Mouse (Mus musculus) MEL (cell line): ENCODE measurements around the gene Kcnh1. TPM values are rescaled to one million over a fixed set of nuclear protein-coding genes. Genes with fewer than 3 reads are reported as not detected.

Experiments used
- DNase-seq: peaks from one replicate; pipeline ENCODE4 v3.0.0; 2011; ENCODE audit warnings: low read depth, low spot score
- H3K27ac ChIP-seq: 2 replicates; pipeline ENCODE4 v1.5.1; 2012; ENCODE audit warnings: low read depth, mild to moderate bottlenecking, control low read depth, low read length, moderate library complexity; ENCODE audit not compliant: control insufficient read depth
- H3K27me3 ChIP-seq, 2 experiments: fragments of 150-350 bp in 1 of 2; sonication (generic) in 1 of 2; 2 replicates each; pipeline ENCODE4 v1.6.1; 2012; ENCODE audit warnings: low read length in 2 of 2, mild to moderate bottlenecking in 2 of 2, improper control_type of control experiment in 1 of 2, moderate library complexity in 1 of 2; ENCODE audit not compliant: insufficient read depth in 2 of 2, control insufficient read depth in 1 of 2
- H3K36me3 ChIP-seq, 2 experiments: 2 replicates each; pipeline ENCODE4 v1.6.1; 2012 to 2014; ENCODE audit warnings: low read length in 2 of 2, improper control_type of control experiment in 1 of 2, inconsistent platforms in 1 of 2, mild to moderate bottlenecking in 1 of 2; ENCODE audit not compliant: insufficient read depth in 2 of 2, control insufficient read depth in 1 of 2
- H3K4me1 ChIP-seq, 2 experiments: fragments of 150-350 bp in 1 of 2; sonication (generic) in 1 of 2; 2 replicates each; pipeline ENCODE4 v1.6.1; 2012; ENCODE audit warnings: low read length in 2 of 2, improper control_type of control experiment in 1 of 2, mild to moderate bottlenecking in 1 of 2; ENCODE audit not compliant: insufficient read depth in 2 of 2, control insufficient read depth in 1 of 2
- H3K4me3 ChIP-seq, 2 experiments: fragments of 150-350 bp in 1 of 2; sonication (generic) in 1 of 2; 2 replicates each; pipeline ENCODE4 v1.5.1; 2012; ENCODE audit warnings: low read depth in 2 of 2, low read length in 2 of 2, mild to moderate bottlenecking in 2 of 2, moderate library complexity in 2 of 2, control low read depth in 1 of 2, improper control_type of control experiment in 1 of 2; ENCODE audit not compliant: control insufficient read depth in 1 of 2, insufficient read depth in 1 of 2
- H3K79me2 ChIP-seq: 2 replicates; pipeline ENCODE4 v1.6.1; 2012; ENCODE audit warnings: mild to moderate bottlenecking, low read length, moderate library complexity; ENCODE audit not compliant: control insufficient read depth, poor library complexity, insufficient read depth
- H3K9ac ChIP-seq: 2 replicates; pipeline ENCODE4 v1.6.1; 2012; ENCODE audit warnings: low read depth, mild to moderate bottlenecking, control low read depth, low read length, moderate library complexity; ENCODE audit not compliant: control insufficient read depth, poor library complexity, severe bottlenecking
- H3K9me3 ChIP-seq: fragments of 150-350 bp; sonication (generic); replicated peaks from 2 replicates; pipeline ENCODE4 v1.6.1; 2012; ENCODE audit warnings: mild to moderate bottlenecking, low read length, improper control_type of control experiment, moderate library complexity; ENCODE audit not compliant: insufficient read depth
- BHLHE40 ChIP-seq: IDR thresholded peaks from 2 replicates; pipeline ENCODE4 v1.6.1; 2012; ENCODE audit warnings: low read depth, mild to moderate bottlenecking, inconsistent platforms, low read length, improper control_type of control experiment, borderline replicate concordance
- CTCF ChIP-seq, 3 experiments: IDR thresholded peaks in 2 of 3; conservative IDR thresholded peaks in 1 of 3; 2 replicates each; pipeline ENCODE4 v1.5.1; 2011 to 2012; ENCODE audit warnings: low read length in 3 of 3, low read depth in 2 of 3, mild to moderate bottlenecking in 2 of 3, improper control_type of control experiment in 1 of 3, inconsistent platforms in 1 of 3, mixed read lengths in 1 of 3, moderate library complexity in 1 of 3; ENCODE audit not compliant: control insufficient read depth in 1 of 3, insufficient read depth in 1 of 3, poor library complexity in 1 of 3, severe bottlenecking in 1 of 3
- ETS1 ChIP-seq: IDR thresholded peaks from 2 replicates; pipeline ENCODE4 v1.6.1; 2012; ENCODE audit warnings: low read depth, mild to moderate bottlenecking, inconsistent platforms, low read length, improper control_type of control experiment, moderate library complexity
- GATA1 ChIP-seq: IDR thresholded peaks from 2 replicates; pipeline ENCODE4 v1.6.1; 2011; ENCODE audit warnings: low read depth, low read length, improper control_type of control experiment
- MAX ChIP-seq: IDR thresholded peaks from 2 replicates; pipeline ENCODE4 v1.6.1; 2011; ENCODE audit warnings: low read length, improper control_type of control experiment
- MYB ChIP-seq: IDR thresholded peaks from 2 replicates; pipeline ENCODE4 v1.6.1; 2011; ENCODE audit warnings: mild to moderate bottlenecking, low read depth, low read length, improper control_type of control experiment
- NRF1 ChIP-seq: IDR thresholded peaks from 2 replicates; pipeline ENCODE4 v1.6.1; 2014; ENCODE audit warnings: low read depth, mild to moderate bottlenecking, inconsistent platforms, low read length, improper control_type of control experiment, moderate library complexity; ENCODE audit not compliant: poor library complexity, insufficient read depth, severe bottlenecking
- POLR2A ChIP-seq, 2 experiments: IDR thresholded peaks; 2 replicates each; pipeline ENCODE4 v1.6.1; 2011 to 2012; ENCODE audit warnings: low read length in 2 of 2, mild to moderate bottlenecking in 2 of 2, control low read depth in 1 of 2, improper control_type of control experiment in 1 of 2, low read depth in 1 of 2, moderate library complexity in 1 of 2; ENCODE audit not compliant: control insufficient read depth in 1 of 2, insufficient read depth in 1 of 2, poor library complexity in 1 of 2
- POLR2AphosphoS2 ChIP-seq: IDR thresholded peaks from 2 replicates; pipeline ENCODE4 v1.6.1; 2011; ENCODE audit warnings: low read length, improper control_type of control experiment
- RAD21 ChIP-seq: IDR thresholded peaks from 2 replicates; pipeline ENCODE4 v1.6.1; 2011; ENCODE audit warnings: mild to moderate bottlenecking, low read depth, low read length, improper control_type of control experiment
- RCOR1 ChIP-seq: IDR thresholded peaks from 2 replicates; pipeline ENCODE4 v1.6.1; 2012; ENCODE audit warnings: low read depth, mild to moderate bottlenecking, inconsistent platforms, low read length, improper control_type of control experiment
- SIN3A ChIP-seq: IDR thresholded peaks from 2 replicates; pipeline ENCODE4 v1.6.1; 2012; ENCODE audit warnings: low read length, improper control_type of control experiment, inconsistent platforms
- SMC3 ChIP-seq: IDR thresholded peaks from 2 replicates; pipeline ENCODE4 v1.6.1; 2011; ENCODE audit warnings: low read depth, low read length, improper control_type of control experiment
- TBP ChIP-seq: IDR thresholded peaks from 2 replicates; pipeline ENCODE4 v1.8.0; 2011; ENCODE audit warnings: low read depth, low read length, improper control_type of control experiment
- TCF12 ChIP-seq: IDR thresholded peaks from 2 replicates; pipeline ENCODE4 v1.6.1; 2014; ENCODE audit warnings: low read depth, mild to moderate bottlenecking, inconsistent platforms, low read length, improper control_type of control experiment, moderate library complexity
- UBTF ChIP-seq: IDR thresholded peaks from 2 replicates; pipeline ENCODE4 v1.6.1; 2012; ENCODE audit warnings: low read depth, mild to moderate bottlenecking, inconsistent platforms, low read length, improper control_type of control experiment, moderate library complexity, borderline replicate concordance; ENCODE audit not compliant: insufficient read depth
- USF1 ChIP-seq: IDR thresholded peaks from 2 replicates; pipeline ENCODE4 v1.6.1; 2014; ENCODE audit warnings: low read depth, mild to moderate bottlenecking, inconsistent platforms, low read length, improper control_type of control experiment, moderate library complexity
- ZC3H11A ChIP-seq: IDR thresholded peaks from 2 replicates; pipeline ENCODE4 v1.6.1; 2012; ENCODE audit warnings: low read depth, mild to moderate bottlenecking, inconsistent platforms, low read length, improper control_type of control experiment
- polyA plus RNA-seq, 2 experiments: library from polyadenylated mRNA; stranded (reverse) in 1 of 2; unstranded in 1 of 2; fragments of >175 nt in 1 of 2; fragments of >200 nt in 1 of 2; gene quantifications; 2 replicates each; pipeline versions ENCODE4 v1.2.1 to v1.2.4; 2012; ENCODE audit warnings: low replicate concordance in 2 of 2, low read depth in 1 of 2; ENCODE audit not compliant: insufficient read length in 2 of 2, insufficient read depth in 1 of 2, missing spikeins in 1 of 2
- total RNA-seq: library from RNA; depleted of rRNA; stranded (reverse); fragments of 300-350 nt; gene quantifications from 2 replicates; pipeline ENCODE4 v1.2.3, GENCODE M21; 2012

The Kcnh1 gene
- total and polyA plus RNA-seq, 3 experiments, result not detected

GRCm38 (mm10) chr1:192179877-192180276 is 10.7 kb upstream of the Kcnh1 start:
- peak; percentile 52 for DNase-seq
- H3K27me3 ChIP-seq, result no peaks in the 10 kb centered on the region; a peak in 1 of 4 replicates
- TF ChIP-seq ETS1 (peak; percentile 44; the same call in 1 of the 2 replicates), MYB (no peak), USF1 (peak; percentile 66; the same call in 1 of the 2 replicates), GATA1 (peak; percentile 40; the same call in 1 of the 2 replicates), NRF1 (no peak)
- TF ChIP-seq, all 39 proteins: peak for 3
- H3K9me3 ChIP-seq, result no peaks in the 10 kb centered on the region
- no peaks in the 10 kb centered on the region for H3K4me1 ChIP-seq
- H3K36me3 ChIP-seq, result no peaks in the 10 kb centered on the region
- H3K4me3 ChIP-seq, result no peak overlapping the region
- H3K9ac ChIP-seq, result no peak overlapping the region
- H3K27ac ChIP-seq, result no peak overlapping the region
- no peaks in the 10 kb centered on the region for H3K79me2 ChIP-seq

GRCm38 (mm10) chr1:192181696-192182257 is 8.8 kb upstream of the Kcnh1 start:
- no peak for DNase-seq
- H3K79me2 ChIP-seq, result no peaks in the 10 kb centered on the region
- H3K9ac ChIP-seq, result no peak overlapping the region
- no peaks in the 10 kb centered on the region for H3K4me1 ChIP-seq
- H3K27me3 ChIP-seq, result no peaks in the 10 kb centered on the region; a peak in 1 of 4 replicates
- no peak overlapping the region for H3K27ac ChIP-seq
- H3K9me3 ChIP-seq, result no peaks in the 10 kb centered on the region
- H3K36me3 ChIP-seq, result no peaks in the 10 kb centered on the region
- H3K4me3 ChIP-seq, result no peak overlapping the region
- no peak for TF ChIP-seq RCOR1
- TF ChIP-seq POLR2A (IDR thresholded peaks at IDR 0.05; ENCODE audit: control insufficient read depth in 1 of 2, insufficient read depth in 1 of 2, low read depth in 1 of 2, low read length in 2 of 2, poor library complexity in 1 of 2), result no peak
- TF ChIP-seq BHLHE40, result no peak
- no peak for TF ChIP-seq TBP
- no peak for TF ChIP-seq MAX
- no peak for TF ChIP-seq ZC3H11A
- TF ChIP-seq UBTF, result no peak
- no peak for TF ChIP-seq SIN3A
- TF ChIP-seq USF1, result no peak
- no peak for TF ChIP-seq TCF12
- TF ChIP-seq POLR2AphosphoS2, result no peak
- TF ChIP-seq, all 39 proteins: peak for 0

- H3K27me3 ChIP-seq, result no peaks in the 10 kb centered on the region
- no peak overlapping the region for H3K9ac ChIP-seq
These were observed 1.5 kb upstream of the Kcnh1 start for GRCm38 (mm10) chr1:192189056-192189455.

More at GRCm38 (mm10) chr1:192189056-192189455, 1.5 kb upstream of the Kcnh1 start:
- Histone ChIP-seq H3K4me1 (no peaks in the 10 kb centered on the region), H3K79me2 (no peaks in the 10 kb centered on the region), H3K4me3 (no peak overlapping the region), H3K36me3 (no peaks in the 10 kb centered on the region), H3K9me3 (no peaks in the 10 kb centered on the region), H3K27ac (no peak overlapping the region)
- peak; percentile 48 for DNase-seq
- TF ChIP-seq ZC3H11A (peak; percentile 79), SMC3 (peak; percentile 92), RAD21 (peak; percentile 86), CTCF (IDR thresholded peaks at IDR 0.05 in 2 of 3, conservative IDR thresholded peaks at IDR 0.05 in 1 of 3; ENCODE audit: control insufficient read depth in 1 of 3, insufficient read depth in 1 of 3, low read depth in 2 of 3, low read length in 3 of 3, poor library complexity in 1 of 3, severe bottlenecking in 1 of 3) (peak; percentile 7 to 75 (median 33); a peak in 4 of 6 replicates), RCOR1 (no peak)
